Mouse (Mus musculus) macrophage (primary cell): ENCODE measurements around the gene Ppp4r2. TPM values are rescaled to one million over a fixed set of nuclear protein-coding genes. Genes with fewer than 3 reads are reported as not detected.

Experiments used
- polyA plus RNA-seq: library from polyadenylated mRNA; stranded (reverse); fragments of 250-400 nt; gene quantifications from 3 replicates; pipeline ENCODE4 v1.2.4, GENCODE M21; 2018; ENCODE audit warnings: inconsistent platforms

Ppp4r2 gene
- polyA plus RNA-seq, 1 experiment from 2014 or later, result 54.3 TPM

Other genes starting within 250 kb of the Ppp4r2 start
- gene Shq1, start 162.5 kb upstream of the Ppp4r2 start, polyA plus RNA-seq, result 3.5 to 6.2 TPM (median 3.8 TPM) in 3 replicates
- gene Gxylt2, start 128.9 kb upstream of the Ppp4r2 start, polyA plus RNA-seq, result not detected in 3 replicates